ENCODE assay signal across 10 mouse cellular contexts in the genomic region with DNA sequence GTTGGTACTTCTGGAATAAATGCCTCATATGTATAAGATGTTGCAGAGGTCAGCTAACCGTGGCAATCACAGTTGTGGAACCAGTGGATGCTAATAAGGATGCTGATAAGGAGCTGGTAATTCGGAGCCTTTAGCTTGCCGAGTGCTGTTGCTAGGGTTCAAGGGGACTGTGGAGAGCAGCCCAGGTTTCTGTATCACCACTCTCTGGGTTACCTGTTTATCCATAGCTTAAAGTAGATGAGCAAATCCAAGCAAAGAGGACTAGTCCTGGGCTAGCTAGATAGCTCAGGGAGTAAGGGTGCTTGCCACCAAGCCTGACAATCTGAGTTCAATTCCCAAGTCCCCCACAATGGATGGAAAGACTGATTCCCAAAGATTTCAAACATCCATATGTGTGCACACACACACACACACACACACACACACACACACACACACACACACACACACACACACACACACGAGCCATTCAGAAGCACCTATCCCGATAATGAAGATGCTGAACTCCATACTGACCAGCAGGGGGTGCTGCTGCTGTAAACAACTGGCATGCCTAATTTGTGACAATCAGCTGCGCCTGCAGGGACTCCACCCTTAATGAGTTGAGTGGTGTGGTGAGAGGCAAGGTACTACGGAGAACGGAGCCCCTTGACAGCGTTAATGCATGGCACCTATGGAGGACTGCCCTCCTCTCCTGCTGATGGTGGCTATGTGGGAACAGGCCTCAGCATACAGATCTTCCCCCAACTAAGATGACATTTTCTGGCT.
DNase-seq lines count a peak whose midpoint lies in the region; ATAC-seq and TF ChIP-seq lines count a peak whose summit lies in the region.
"Had no signal": no experiment of that assay in that cellular context is flagged by ENCODE, and none has a peak within 500 bp of the region (broad histone marks: within the 10 kb centered on the region; RNA-seq: fewer than 3 reads in every experiment).

No protein-coding gene starts in this region.

- ATAC-seq in forebrain, embryonic 13.5 days, result peak; percentile 63; the same call in 1 of the 2 replicates
- peak; percentile 64; the same call in 1 of the 2 replicates for ATAC-seq in hindbrain, embryonic 16.5 days
- no peak for ATAC-seq in limb, embryonic 14.5 days (ENCODE audit: low FRiP score, low read depth)

- no peak overlapping the region for H3K9ac ChIP-seq in forebrain, embryonic 13.5 days
- no peak overlapping the region for H3K9ac ChIP-seq in hindbrain, embryonic 16.5 days (ENCODE audit: low read depth, low read length)
- H3K9ac ChIP-seq in limb, embryonic 14.5 days (ENCODE audit: low read depth, low read length, severe bottlenecking), result no peak overlapping the region
- H3K9ac ChIP-seq: embryonic facial prominence, embryonic 15.5 days had no signal

- H3K27me3 ChIP-seq in forebrain, embryonic 13.5 days, result no peaks in the 10 kb centered on the region
- H3K27me3 ChIP-seq in hindbrain, embryonic 16.5 days (replicated peaks; ENCODE audit: control insufficient read depth, insufficient read depth, low read length), result no peaks in the 10 kb centered on the region
- no peaks in the 10 kb centered on the region for H3K27me3 ChIP-seq in limb, embryonic 14.5 days (ENCODE audit: control insufficient read depth, insufficient read depth, low read length)
- H3K27me3 ChIP-seq: embryonic facial prominence, embryonic 15.5 days had no signal

- no peak overlapping the region for H3K4me3 ChIP-seq in forebrain, embryonic 13.5 days
- no peak overlapping the region for H3K4me3 ChIP-seq in hindbrain, embryonic 16.5 days (ENCODE audit: low read length)
- H3K4me3 ChIP-seq in limb, embryonic 14.5 days (replicated peaks; ENCODE audit: low read length), result no peak overlapping the region
- H3K4me3 ChIP-seq: embryonic facial prominence, embryonic 15.5 days; myocyte had no signal

- peaks cover 23% of the 10 kb centered on the region for H3K36me3 ChIP-seq in forebrain, embryonic 13.5 days (ENCODE audit: poor library complexity, severe bottlenecking)
- peaks cover 19% of the 10 kb centered on the region for H3K36me3 ChIP-seq in hindbrain, embryonic 16.5 days (ENCODE audit: control insufficient read depth, insufficient read depth, low read length)
- H3K36me3 ChIP-seq in limb, embryonic 14.5 days (ENCODE audit: control insufficient read depth, insufficient read depth, low read length), result no peaks in the 10 kb centered on the region
- H3K36me3 ChIP-seq: embryonic facial prominence, embryonic 15.5 days had no signal

- TF ChIP-seq CTCF in brain, embryonic 14.5 days (IDR thresholded peaks at IDR 0.05; ENCODE audit: borderline replicate concordance, extremely low read depth, insufficient read depth, insufficient read length), result peak; percentile 78

- DNase-seq in right cerebral cortex, adult 18-20 months, result peak; percentile 52
- no peak for DNase-seq in right cerebral cortex, postnatal 36 days (ENCODE audit: low spot score in 2 of 2)
- DNase-seq in brain, embryonic 14.5 days (ENCODE audit: low read depth), result peak; percentile 85
- DNase-seq in limb, embryonic 14.5 days (ENCODE audit: low spot score), result peak; percentile 61
- DNase-seq in neural tube, embryonic 10.5 days (ENCODE audit: extremely low spot score, low spot score), result peak; percentile 67
- DNase-seq in thymus, postnatal 14 days, result peak; percentile 40

- H3K4me1 ChIP-seq in forebrain, embryonic 13.5 days, result no peaks in the 10 kb centered on the region
- H3K4me1 ChIP-seq in hindbrain, embryonic 16.5 days (ENCODE audit: control insufficient read depth, insufficient read depth, low read depth, low read length), result no peaks in the 10 kb centered on the region
- H3K4me1 ChIP-seq in limb, embryonic 14.5 days (ENCODE audit: control insufficient read depth, insufficient read depth, low read length), result no peaks in the 10 kb centered on the region
- H3K4me1 ChIP-seq: embryonic facial prominence, embryonic 15.5 days had no signal

- no peak for TF ChIP-seq POLR2A in brain, embryonic 14.5 days (IDR thresholded peaks at IDR 0.05; ENCODE audit: borderline replicate concordance, extremely low read depth, insufficient read depth, insufficient read length, poor library complexity, severe bottlenecking)
- no peak for TF ChIP-seq POLR2A in limb, embryonic 14.5 days (IDR thresholded peaks at IDR 0.05; ENCODE audit: borderline replicate concordance, extremely low read depth, insufficient read depth, insufficient read length)

- H3K4me2 ChIP-seq in forebrain, embryonic 13.5 days, result no peak overlapping the region
- no peak overlapping the region for H3K4me2 ChIP-seq in hindbrain, embryonic 16.5 days (ENCODE audit: low read length)
- no peak overlapping the region for H3K4me2 ChIP-seq in limb, embryonic 14.5 days (replicated peaks; ENCODE audit: low read depth, low read length, severe bottlenecking)
- H3K4me2 ChIP-seq: embryonic facial prominence, embryonic 15.5 days had no signal

- peaks cover 9% of the 10 kb centered on the region for H3K9me3 ChIP-seq in forebrain, embryonic 13.5 days (replicated peaks)
- no peaks in the 10 kb centered on the region; the same call in 1 of the 2 replicates for H3K9me3 ChIP-seq in hindbrain, embryonic 16.5 days (ENCODE audit: control insufficient read depth, low read length)
- H3K9me3 ChIP-seq in limb, embryonic 14.5 days (ENCODE audit: control insufficient read depth, low read length), result no peaks in the 10 kb centered on the region; the same call in 1 of the 2 replicates
- H3K9me3 ChIP-seq: embryonic facial prominence, embryonic 15.5 days had no signal

- no peak overlapping the region for H3K27ac ChIP-seq in forebrain, embryonic 13.5 days
- no peak overlapping the region for H3K27ac ChIP-seq in hindbrain, embryonic 16.5 days (ENCODE audit: low read depth, low read length)
- H3K27ac ChIP-seq in limb, embryonic 14.5 days (replicated peaks; ENCODE audit: low read depth, low read length), result no peak overlapping the region
- H3K27ac ChIP-seq: embryonic facial prominence, embryonic 15.5 days had no signal

- WGBS in forebrain, embryonic 13.5 days, result 29% methylated on average over 9 of the region's 9 CpGs
- WGBS in hindbrain, embryonic 16.5 days, result 37% methylated on average over 9 of the region's 9 CpGs
- WGBS in limb, embryonic 14.5 days, result 27% methylated on average over 9 of the region's 9 CpGs

Comparison
In these comparisons a context has a peak if more than half of its experiments do, and no peak if none do; other contexts are left out.
1. DNase-seq: peak in right cerebral cortex, adult 18-20 months (single experiment), brain, embryonic 14.5 days (single experiment), limb, embryonic 14.5 days (single experiment), neural tube, embryonic 10.5 days (single experiment) and thymus, postnatal 14 days (single experiment); none in right cerebral cortex, postnatal 36 days (0 of 2).